Mouse (Mus musculus) Patski (cell line): ENCODE results near the gene E130114P18Rik. TPM values are rescaled to one million over a fixed set of nuclear protein-coding genes. Genes with fewer than 3 reads are reported as not detected.

ENCODE experiments used
- ATAC-seq: fragments of 100-300 bp; one replicate; pipeline ENCODE4 v1.8.0; 2021
- CTCF ChIA-PET: fragments of 350-600 bp; sonication (Branson Sonifier 250); formaldehyde crosslinking; loops from one replicate; lab custom pipeline; 2022; ENCODE audit warnings: inconsistent platforms; lab: Charles Lee
- POLR2A ChIA-PET: fragments of 350-600 bp; sonication (Branson Sonifier 250); formaldehyde crosslinking; loops from one replicate; lab custom pipeline; 2022; ENCODE audit warnings: antibody characterized with exemption, inconsistent platforms; lab: Charles Lee
- DNase-seq: peaks from one replicate; pipeline ENCODE4 v3.0.0-alpha.2; 2011; ENCODE audit warnings: low read depth, low spot score
- H3K27me3 ChIP-seq: fragments of 371-371 bp; one replicate; pipeline ENCODE4 v1.5.1; 2021
- CTCF ChIP-seq: fragments of 100-300 bp; IDR thresholded peaks from one replicate; pipeline ENCODE4 v1.5.1; 2021
- in situ Hi-C: fragments of 300-500 bp; cut with MboI; formaldehyde crosslinking; loops from 3 replicates; pipeline ENCODE4 v1.11.1; 2018; ENCODE audit warnings: low pct_unique_long_range_greater_than_20kb, mixed read lengths
- polyA plus RNA-seq: library from polyadenylated mRNA; unstranded; gene quantifications from one replicate; pipeline ENCODE4 v1.2.3, GENCODE M21; 2021

Gene E130114P18Rik
- 0.09 TPM for polyA plus RNA-seq

DNA sequence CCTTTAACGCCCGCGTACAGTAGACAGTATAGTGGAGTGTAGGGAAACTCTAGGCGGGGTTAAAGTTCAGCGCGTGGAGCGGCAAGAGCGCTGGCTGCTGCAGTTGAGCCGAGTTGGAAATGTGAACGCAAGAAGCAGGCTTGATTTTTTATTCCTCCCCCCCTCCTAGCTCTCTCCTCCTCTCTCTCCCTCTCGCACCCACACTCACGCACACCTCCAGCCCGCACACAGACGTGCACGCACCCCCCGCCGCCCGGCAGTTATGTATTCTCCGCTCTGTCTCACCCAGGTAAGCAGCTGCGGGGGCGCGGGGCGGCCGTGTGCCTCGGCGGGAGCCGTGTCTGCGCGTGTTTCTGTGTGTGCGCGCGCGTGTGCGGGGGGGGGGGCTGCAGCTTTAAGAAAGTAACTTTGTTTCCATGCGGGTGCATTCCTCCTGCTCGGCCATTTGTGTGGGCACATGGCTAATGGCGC is at the start of gene E130114P18Rik:
Gene E130114P18Rik (minus strand): TSS at position 373 of the 471 bp plus-strand sequence.
- ATAC-seq (peak; percentile 20), DNase-seq (no peak)
- TF ChIP-seq CTCF = no peak
- ChIA-PET CTCF (no interaction called here), POLR2A (interaction anchor here (0.5 to 1.2 kb wide), 5 partner anchors 11 to 897 kb away, joined by 3 to 5 read pairs (median 4); no protein-coding TSS in a partner anchor)
- no peaks in the 10 kb centered on the region for H3K27me3 ChIP-seq
- in situ Hi-C loops = loop anchor here (10.0 kb wide), 1 partner anchor 327 kb away; no protein-coding TSS in a partner anchor

- no peaks in the 10 kb centered on the region for H3K27me3 ChIP-seq
- TF ChIP-seq CTCF = no peak
- in situ Hi-C loops = no loop called here
- ChIA-PET POLR2A (no interaction called here), CTCF (interaction anchor here (1.1 to 1.6 kb wide), 2 partner anchors 13 to 21 kb away, joined by 3 read pairs; no protein-coding TSS in a partner anchor)
- ATAC-seq (no peak), DNase-seq (no peak)
Observed at GRCm38 (mm10) chr4:97827115-97827514, 49.2 kb upstream of the E130114P18Rik start.

GRCm38 (mm10) chr4:97825841-97826240 is 48.0 kb upstream of the E130114P18Rik start:
- in situ Hi-C loops = no loop called here
- ChIA-PET POLR2A (no interaction called here), CTCF (no interaction called here)
- no peak for DNase-seq
- no peak for ATAC-seq
- TF ChIP-seq CTCF = no peak
- no peaks in the 10 kb centered on the region for H3K27me3 ChIP-seq

GRCm38 (mm10) chr4:97825432-97825831 is 47.6 kb upstream of the E130114P18Rik start:
- ChIA-PET CTCF (interaction anchor here (1.0 kb wide), 1 partner anchor 45 kb away, joined by 3 read pairs; no protein-coding TSS in a partner anchor), POLR2A (no interaction called here)
- ATAC-seq = no peak
- DNase-seq = no peak
- H3K27me3 ChIP-seq = no peaks in the 10 kb centered on the region
- in situ Hi-C loops = no loop called here
- no peak for TF ChIP-seq CTCF

GRCm38 (mm10) chr4:97824451-97824850 is 46.6 kb upstream of the E130114P18Rik start:
- in situ Hi-C loops = no loop called here
- no peak for DNase-seq
- ChIA-PET POLR2A (no interaction called here), CTCF (interaction anchor here (1.0 to 1.2 kb wide), 2 partner anchors 9 to 44 kb away, joined by 3 read pairs; no protein-coding TSS in a partner anchor)
- no peak for ATAC-seq
- no peak for TF ChIP-seq CTCF
- H3K27me3 ChIP-seq = no peaks in the 10 kb centered on the region

GRCm38 (mm10) chr4:97823512-97823911 is 45.6 kb upstream of the E130114P18Rik start:
- no peak for DNase-seq
- ATAC-seq = no peak
- H3K27me3 ChIP-seq = no peaks in the 10 kb centered on the region
- POLR2A ChIA-PET = no interaction called here
- TF ChIP-seq CTCF = no peak
- CTCF ChIA-PET = no interaction called here
- in situ Hi-C loops = no loop called here

DNA sequence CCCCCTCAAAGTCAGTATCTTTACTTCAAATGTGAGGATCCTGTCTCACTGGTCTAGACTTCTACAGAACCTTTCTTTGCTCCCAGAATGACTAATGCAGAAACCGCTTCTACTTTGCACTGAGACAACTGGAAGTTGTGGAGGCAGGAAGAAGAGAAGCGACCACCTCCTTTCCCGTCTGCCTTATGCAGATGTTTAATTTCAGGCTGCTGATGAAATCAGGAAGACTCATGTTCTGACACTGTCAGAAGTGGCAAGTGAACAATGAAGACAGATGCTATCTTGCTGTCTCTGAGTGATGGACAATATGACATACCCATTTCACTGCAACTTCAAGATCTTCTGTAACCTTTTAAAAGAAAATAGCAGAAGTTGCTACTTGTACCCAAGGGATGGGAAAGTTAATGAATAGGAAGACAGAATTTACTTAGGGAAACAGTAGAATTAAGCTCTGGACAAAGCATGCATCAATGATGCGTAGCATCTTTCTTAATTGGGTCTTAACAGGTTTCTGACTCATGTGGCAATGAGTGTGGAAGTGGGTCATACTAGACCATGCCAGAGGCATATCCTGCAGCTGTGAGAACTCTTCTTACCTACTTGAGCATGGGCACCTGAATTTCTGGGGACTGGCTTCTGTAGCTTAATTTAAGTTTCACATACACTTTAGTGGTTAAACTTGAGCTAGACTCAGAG is 43.8 kb upstream of the E130114P18Rik start:
- no peaks in the 10 kb centered on the region for H3K27me3 ChIP-seq
- CTCF ChIA-PET = interaction anchor here (0.8 kb wide), 1 partner anchor 10 kb away, joined by 3 read pairs; no protein-coding TSS in a partner anchor
- DNase-seq (peak; percentile 71), ATAC-seq (peak; percentile 57)
- POLR2A ChIA-PET = no interaction called here
- in situ Hi-C loops = no loop called here
- no peak for TF ChIP-seq CTCF

GRCm38 (mm10) chr4:97820474-97821259 is 42.8 kb upstream of the E130114P18Rik start:
- ChIA-PET POLR2A (no interaction called here), CTCF (interaction anchor here (0.6 to 1.1 kb wide), 3 partner anchors 24 to 57 kb away, joined by 3 read pairs; no protein-coding TSS in a partner anchor)
- no peak for TF ChIP-seq CTCF
- ATAC-seq = no peak
- DNase-seq = no peak
- in situ Hi-C loops = no loop called here
- no peaks in the 10 kb centered on the region for H3K27me3 ChIP-seq

DNA sequence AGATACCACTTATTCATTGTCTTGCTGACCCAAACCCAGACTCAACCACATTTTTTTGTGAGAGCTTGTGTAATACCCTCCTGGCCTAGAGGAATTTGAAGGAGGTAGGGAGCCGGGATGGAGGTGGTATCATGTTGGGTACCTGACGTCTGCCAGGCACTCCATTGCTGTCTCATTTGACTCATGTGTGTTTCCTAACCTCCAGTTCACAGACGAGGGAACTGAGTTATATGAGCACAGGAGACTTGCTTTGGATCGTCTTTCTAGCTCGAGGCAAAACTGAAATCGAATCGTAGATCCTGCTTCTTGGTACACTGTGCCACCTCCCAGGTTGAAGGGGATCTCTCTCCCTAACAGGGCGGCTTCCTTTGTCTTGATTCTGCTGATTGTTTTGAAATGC is 41.2 kb upstream of the E130114P18Rik start:
- ATAC-seq = no peak
- in situ Hi-C loops = no loop called here
- no peaks in the 10 kb centered on the region for H3K27me3 ChIP-seq
- ChIA-PET POLR2A (no interaction called here), CTCF (interaction anchor here (1.1 to 1.5 kb wide), 2 partner anchors 10 to 25 kb away, joined by 3 to 4 read pairs; no protein-coding TSS in a partner anchor)
- no peak for TF ChIP-seq CTCF
- DNase-seq = no peak

DNA sequence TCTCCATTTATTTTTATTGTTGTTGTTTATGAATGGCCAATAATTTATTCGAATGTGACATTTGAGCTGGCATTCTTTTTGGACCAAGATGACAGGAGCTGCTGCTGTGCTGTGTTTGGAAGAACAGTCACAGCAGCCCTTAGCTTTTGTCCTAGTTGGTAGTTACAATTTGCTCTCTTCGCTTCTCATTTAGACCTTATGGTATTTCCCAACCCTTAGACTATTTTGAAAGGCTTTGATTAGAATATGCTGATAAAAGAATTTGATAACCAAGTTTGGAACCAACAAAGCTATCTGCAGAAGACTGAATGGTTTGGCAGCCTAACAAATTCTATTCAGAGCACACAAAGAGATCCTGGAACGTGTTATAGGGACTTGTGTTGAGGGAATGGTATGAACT is 40.6 kb upstream of the E130114P18Rik start:
- ChIA-PET CTCF (interaction anchor here (1.5 kb wide), 1 partner anchor 10 kb away, joined by 4 read pairs; no protein-coding TSS in a partner anchor), POLR2A (no interaction called here)
- ATAC-seq (no peak), DNase-seq (no peak)
- no peaks in the 10 kb centered on the region for H3K27me3 ChIP-seq
- no peak for TF ChIP-seq CTCF
- in situ Hi-C loops = no loop called here
